Mouse (Mus musculus): ENCODE data around the gene Aqp11. TPM values are rescaled to one million over a fixed set of nuclear protein-coding genes. Genes with fewer than 3 reads are reported as not detected.

Gene Aqp11
- polyA plus RNA-seq, 1 experiment from 2014 or later = 26.3 TPM

GRCm38 (mm10) chr7:97749207-97750190, 11.4 kb upstream of the Aqp11 start:
- H3K4me1 ChIP-seq (replicated peaks; ENCODE audit: control insufficient read depth, insufficient read depth, low read length) = no peaks in the 10 kb centered on the region
- WGBS = 36% methylated on average over 19 of the region's 19 CpGs
- ATAC-seq (replicated peaks; ENCODE audit: low FRiP score, low TSS enrichment, low read depth) = peak; percentile 46; the same call in 1 of the 2 replicates
- peak overlapping the region; percentile 32 for H3K4me2 ChIP-seq (ENCODE audit: low read length)
- peak overlapping the region; percentile 38 for H3K27ac ChIP-seq (ENCODE audit: low read depth)
- DNase-seq (ENCODE audit: low spot score) = no peak
- H3K36me3 ChIP-seq (ENCODE audit: control insufficient read depth, insufficient read depth, low read length) = no peaks in the 10 kb centered on the region
- peak overlapping the region; percentile 6; the same call in 1 of the 2 replicates for H3K4me3 ChIP-seq (ENCODE audit: low read depth, low read length)
- no peaks in the 10 kb centered on the region for H3K27me3 ChIP-seq (replicated peaks; ENCODE audit: control insufficient read depth, insufficient read depth, low read length)
- H3K9me3 ChIP-seq (ENCODE audit: control insufficient read depth, low read length) = no peaks in the 10 kb centered on the region
- H3K9ac ChIP-seq (ENCODE audit: low read length) = no peak overlapping the region

- H3K4me2 ChIP-seq (ENCODE audit: low read length) = peak overlapping the region; percentile 32
- no peak overlapping the region for H3K9ac ChIP-seq (ENCODE audit: low read length)
- peak overlapping the region; percentile 6; the same call in 1 of the 2 replicates for H3K4me3 ChIP-seq (ENCODE audit: low read depth, low read length)
- H3K27ac ChIP-seq (ENCODE audit: low read depth) = peak overlapping the region; percentile 38
- no peaks in the 10 kb centered on the region for H3K9me3 ChIP-seq (ENCODE audit: control insufficient read depth, low read length)
- no peak for DNase-seq (ENCODE audit: low spot score)
- no peaks in the 10 kb centered on the region for H3K27me3 ChIP-seq (replicated peaks; ENCODE audit: control insufficient read depth, insufficient read depth, low read length)
- H3K36me3 ChIP-seq (ENCODE audit: control insufficient read depth, insufficient read depth, low read length) = no peaks in the 10 kb centered on the region
- WGBS = 66% methylated on average over 10 of the region's 10 CpGs
- peak; percentile 54; the same call in 1 of the 2 replicates for ATAC-seq (replicated peaks; ENCODE audit: low FRiP score, low TSS enrichment, low read depth)
- no peaks in the 10 kb centered on the region for H3K4me1 ChIP-seq (replicated peaks; ENCODE audit: control insufficient read depth, insufficient read depth, low read length)
These were observed 10.6 kb upstream of the Aqp11 start for GRCm38 (mm10) chr7:97748527-97749206.

DNA sequence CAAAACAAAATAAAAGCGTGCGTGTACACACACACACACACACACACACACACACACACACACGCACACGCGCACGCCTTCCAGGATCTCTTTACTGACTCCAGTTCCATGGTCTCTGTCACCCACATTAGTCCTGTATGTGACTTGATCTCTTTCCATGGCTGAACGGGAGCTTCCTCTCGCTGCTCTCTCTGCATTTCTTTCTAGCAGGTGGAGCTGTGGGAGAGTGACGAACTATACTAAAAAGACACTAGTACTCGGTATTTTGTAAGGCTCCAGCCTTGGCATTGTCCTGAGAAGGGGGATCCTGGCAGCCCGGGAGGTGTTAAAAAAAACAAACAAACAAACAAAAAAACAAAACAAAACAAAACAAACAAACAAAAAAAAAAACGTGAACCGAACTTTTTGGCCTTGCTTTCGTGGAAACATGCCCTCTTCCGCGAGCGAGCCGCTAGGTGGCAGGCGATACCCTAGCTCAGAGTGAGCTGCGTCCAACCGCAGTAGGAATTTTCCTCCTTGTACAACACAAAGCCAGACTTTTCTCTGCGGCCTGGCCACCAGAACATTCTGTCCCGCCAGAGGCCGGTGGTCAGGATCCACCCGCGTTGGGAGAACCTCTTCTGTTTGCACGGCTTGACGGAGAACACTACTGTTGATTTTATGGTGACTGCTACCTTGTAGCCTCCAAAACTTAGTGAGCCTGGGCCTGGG, 9.9 kb upstream of the Aqp11 start:
- no peak overlapping the region for H3K27ac ChIP-seq (ENCODE audit: low read depth)
- ATAC-seq (replicated peaks; ENCODE audit: low FRiP score, low TSS enrichment, low read depth) (peak; percentile 69; the same call in 1 of the 2 replicates), DNase-seq (ENCODE audit: low spot score) (peak; percentile 90)
- H3K4me1 ChIP-seq (replicated peaks; ENCODE audit: control insufficient read depth, insufficient read depth, low read length) = no peaks in the 10 kb centered on the region
- H3K9me3 ChIP-seq (ENCODE audit: control insufficient read depth, low read length) = no peaks in the 10 kb centered on the region
- 25% methylated on average over 28 of the region's 28 CpGs for WGBS
- no peak overlapping the region for H3K9ac ChIP-seq (ENCODE audit: low read length)
- H3K4me3 ChIP-seq (ENCODE audit: low read depth, low read length) = no peak overlapping the region
- H3K36me3 ChIP-seq (ENCODE audit: control insufficient read depth, insufficient read depth, low read length) = no peaks in the 10 kb centered on the region
- no peaks in the 10 kb centered on the region for H3K27me3 ChIP-seq (replicated peaks; ENCODE audit: control insufficient read depth, insufficient read depth, low read length)
- H3K4me2 ChIP-seq (ENCODE audit: low read length) = peak overlapping the region; percentile 24

- Histone ChIP-seq H3K36me3 (ENCODE audit: control insufficient read depth, insufficient read depth, low read length) (no peaks in the 10 kb centered on the region), H3K4me1 (replicated peaks; ENCODE audit: control insufficient read depth, insufficient read depth, low read length) (no peaks in the 10 kb centered on the region), H3K9ac (ENCODE audit: low read length) (no peak overlapping the region), H3K4me2 (ENCODE audit: low read length) (no peak overlapping the region), H3K9me3 (ENCODE audit: control insufficient read depth, low read length) (no peaks in the 10 kb centered on the region), H3K27ac (ENCODE audit: low read depth) (no peak overlapping the region), H3K4me3 (ENCODE audit: low read depth, low read length) (no peak overlapping the region), H3K27me3 (replicated peaks; ENCODE audit: control insufficient read depth, insufficient read depth, low read length) (no peaks in the 10 kb centered on the region)
- ATAC-seq (replicated peaks; ENCODE audit: low FRiP score, low TSS enrichment, low read depth) (no peak), DNase-seq (ENCODE audit: low spot score) (no peak)
- 70% methylated on average over 4 of the region's 4 CpGs for WGBS
These were observed 9.2 kb upstream of the Aqp11 start for GRCm38 (mm10) chr7:97747176-97747707.

DNA sequence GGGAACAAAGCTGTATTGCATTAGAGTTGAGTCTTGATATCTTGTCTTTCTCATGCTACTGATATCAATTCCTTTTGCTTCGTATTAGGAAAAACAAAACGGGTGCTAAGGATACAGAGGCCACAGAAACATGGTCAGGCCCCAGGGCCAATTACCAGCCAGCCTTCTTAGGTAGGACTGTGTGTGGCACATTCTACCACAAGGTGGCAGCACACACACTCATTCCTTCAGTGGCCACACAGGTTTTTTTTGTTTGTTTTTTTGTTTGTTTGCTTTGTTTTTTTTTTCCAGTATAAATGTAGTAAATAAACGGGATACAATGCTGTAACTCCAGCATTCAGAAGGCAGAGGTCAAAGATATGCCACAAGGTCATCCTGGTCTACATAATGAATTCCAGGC, 7.2 kb upstream of the Aqp11 start:
- ATAC-seq (replicated peaks; ENCODE audit: low FRiP score, low TSS enrichment, low read depth) (no peak), DNase-seq (ENCODE audit: low spot score) (peak; percentile 79)
- no peaks in the 10 kb centered on the region for H3K4me1 ChIP-seq (replicated peaks; ENCODE audit: control insufficient read depth, insufficient read depth, low read length)
- H3K4me2 ChIP-seq (ENCODE audit: low read length) = no peak overlapping the region
- H3K27me3 ChIP-seq (replicated peaks; ENCODE audit: control insufficient read depth, insufficient read depth, low read length) = no peaks in the 10 kb centered on the region
- 21% methylated on average over 3 of the region's 3 CpGs for WGBS
- H3K27ac ChIP-seq (ENCODE audit: low read depth) = no peak overlapping the region
- H3K9me3 ChIP-seq (ENCODE audit: control insufficient read depth, low read length) = no peaks in the 10 kb centered on the region
- no peak overlapping the region for H3K4me3 ChIP-seq (ENCODE audit: low read depth, low read length)
- H3K36me3 ChIP-seq (ENCODE audit: control insufficient read depth, insufficient read depth, low read length) = no peaks in the 10 kb centered on the region
- no peak overlapping the region for H3K9ac ChIP-seq (ENCODE audit: low read length)

GRCm38 (mm10) chr7:97741756-97742291, 3.7 kb upstream of the Aqp11 start:
- 50% methylated on average over 1 of the region's 1 CpGs for WGBS
- DNase-seq (ENCODE audit: low spot score) (no peak), ATAC-seq (replicated peaks; ENCODE audit: low FRiP score, low TSS enrichment, low read depth) (no peak)
- Histone ChIP-seq H3K9me3 (ENCODE audit: control insufficient read depth, low read length) (no peaks in the 10 kb centered on the region), H3K4me3 (ENCODE audit: low read depth, low read length) (no peak overlapping the region), H3K27me3 (replicated peaks; ENCODE audit: control insufficient read depth, insufficient read depth, low read length) (0 out of 2 replicates have a peak, but pooled peaks cover 2% of the 10 kb centered on the region), H3K4me1 (replicated peaks; ENCODE audit: control insufficient read depth, insufficient read depth, low read length) (0 out of 2 replicates have a peak, but pooled peaks cover 4% of the 10 kb centered on the region), H3K4me2 (ENCODE audit: low read length) (no peak overlapping the region), H3K27ac (ENCODE audit: low read depth) (no peak overlapping the region), H3K36me3 (ENCODE audit: control insufficient read depth, insufficient read depth, low read length) (no peaks in the 10 kb centered on the region), H3K9ac (ENCODE audit: low read length) (no peak overlapping the region)

DNA sequence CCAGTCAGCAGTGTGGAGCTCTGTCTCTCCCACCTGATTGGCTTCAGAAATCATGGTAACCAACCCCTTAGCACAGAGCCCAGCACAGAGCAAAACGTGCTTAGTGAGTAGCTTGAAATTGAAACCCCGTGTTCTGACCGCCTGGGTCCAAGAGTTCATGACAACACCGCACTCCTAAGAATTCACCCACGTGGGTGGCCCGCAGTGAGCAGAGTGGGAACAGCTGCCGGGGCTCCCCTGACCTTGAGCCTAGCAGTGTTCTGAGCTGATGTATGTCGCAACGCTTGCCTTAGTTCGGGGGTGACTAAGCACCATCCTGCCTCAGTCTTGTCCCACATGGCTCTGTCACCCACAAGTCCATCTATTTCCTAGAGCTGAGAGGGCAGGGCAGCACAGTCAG, 2.9 kb upstream of the Aqp11 start:
- 57% methylated on average over 10 of the region's 10 CpGs for WGBS
- Histone ChIP-seq H3K4me2 (ENCODE audit: low read length) (no peak overlapping the region), H3K4me1 (replicated peaks; ENCODE audit: control insufficient read depth, insufficient read depth, low read length) (0 out of 2 replicates have a peak, but pooled peaks cover 4% of the 10 kb centered on the region), H3K9ac (ENCODE audit: low read length) (no peak overlapping the region), H3K9me3 (ENCODE audit: control insufficient read depth, low read length) (no peaks in the 10 kb centered on the region), H3K36me3 (ENCODE audit: control insufficient read depth, insufficient read depth, low read length) (no peaks in the 10 kb centered on the region), H3K4me3 (ENCODE audit: low read depth, low read length) (no peak overlapping the region), H3K27ac (ENCODE audit: low read depth) (no peak overlapping the region), H3K27me3 (replicated peaks; ENCODE audit: control insufficient read depth, insufficient read depth, low read length) (0 out of 2 replicates have a peak, but pooled peaks cover 3% of the 10 kb centered on the region)
- ATAC-seq (replicated peaks; ENCODE audit: low FRiP score, low TSS enrichment, low read depth) = no peak
- no peak for DNase-seq (ENCODE audit: low spot score)

- Histone ChIP-seq H3K9ac (ENCODE audit: low read length) (peak overlapping the region; percentile 44), H3K27me3 (replicated peaks; ENCODE audit: control insufficient read depth, insufficient read depth, low read length) (0 out of 2 replicates have a peak, but pooled peaks cover 3% of the 10 kb centered on the region), H3K9me3 (ENCODE audit: control insufficient read depth, low read length) (no peaks in the 10 kb centered on the region), H3K27ac (ENCODE audit: low read depth) (no peak overlapping the region), H3K36me3 (ENCODE audit: control insufficient read depth, insufficient read depth, low read length) (no peaks in the 10 kb centered on the region), H3K4me3 (ENCODE audit: low read depth, low read length) (peak overlapping the region; percentile 60), H3K4me2 (ENCODE audit: low read length) (peak overlapping the region; percentile 69), H3K4me1 (replicated peaks; ENCODE audit: control insufficient read depth, insufficient read depth, low read length) (0 out of 2 replicates have a peak, but pooled peaks cover 4% of the 10 kb centered on the region)
- no peak for DNase-seq (ENCODE audit: low spot score)
- no peak for ATAC-seq (replicated peaks; ENCODE audit: low FRiP score, low TSS enrichment, low read depth)
- WGBS = 7% methylated on average over 12 of the region's 12 CpGs
These were observed 842 bp downstream of the Aqp11 start for GRCm38 (mm10) chr7:97737256-97737637.
